Mouse (Mus musculus) megakaryocyte progenitor cell, adult 5-6 weeks (primary cell): ENCODE measurements around the gene Cldn34a. TPM values are rescaled to one million over a fixed set of nuclear protein-coding genes. Genes with fewer than 3 reads are reported as not detected.
"Not testable (repeated sequence)": the region's sequence is repeated elsewhere in the genome, so short reads cannot be mapped to it uniquely, and the experiment has no call there.

Source experiments
- ATAC-seq: replicated peaks from 2 replicates; pipeline ENCODE4 v1.8.0; 2016; ENCODE audit warnings: mild to moderate bottlenecking, moderate TSS enrichment, inconsistent platforms; ENCODE audit not compliant: poor library complexity
- total RNA-seq, 2 experiments: library from RNA; stranded (forward) in 1 of 2; stranded (reverse) in 1 of 2; fragments of 157-497, 149-512 nt in 1 of 2; fragments of 200-1000 nt in 1 of 2; gene quantifications; 2 replicates each; pipeline versions ENCODE4 v1.2.3 to v1.2.4; 2015 to 2017

Gene Cldn34a
- total RNA-seq (2015) (not detected in 2 replicates), total RNA-seq (2017) (not detected in 2 replicates)

DNA sequence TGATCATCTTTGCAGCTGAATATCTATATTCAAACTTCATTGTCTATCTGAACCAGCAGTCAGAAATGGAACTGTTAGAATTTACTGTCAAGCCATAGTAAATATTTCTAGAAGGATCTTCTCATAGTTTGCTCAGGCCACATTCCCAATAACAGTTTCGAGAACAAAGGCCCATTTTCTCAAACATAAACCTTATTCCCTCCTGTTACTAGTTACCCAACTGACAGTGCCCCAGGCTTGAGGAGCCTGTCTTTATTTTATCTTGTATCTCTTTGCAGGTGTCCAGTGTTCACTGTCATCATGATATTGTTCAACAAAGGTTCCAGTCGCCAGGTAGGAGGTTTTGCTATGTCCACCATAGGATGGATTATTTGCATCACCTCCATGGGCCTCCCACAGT lies at the start of gene Cldn34a:
Gene Cldn34a, plus strand, starts transcription at position 301 of the 400 bp plus-strand sequence.
- no peak for ATAC-seq

DNA sequence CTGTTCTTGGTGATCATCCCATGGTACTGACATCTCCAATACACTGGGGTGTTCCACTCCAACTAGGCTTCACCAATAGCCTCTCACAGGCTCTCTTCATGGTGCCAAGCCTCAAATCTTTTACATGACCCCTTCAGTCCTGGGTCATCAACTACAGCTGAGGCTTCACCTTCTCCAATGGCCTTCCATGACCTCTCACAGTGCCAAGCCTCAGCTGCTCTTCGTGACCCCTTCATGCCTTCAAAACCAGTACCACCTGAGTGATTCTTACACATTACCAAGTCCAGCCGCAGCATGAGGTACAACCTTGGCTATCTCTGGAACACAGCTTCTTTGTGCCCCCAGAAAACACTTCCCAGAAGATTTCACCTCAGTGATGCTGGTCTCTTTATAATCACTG lies 44.5 kb upstream of the Cldn34a start:
- not testable (repeated sequence) for ATAC-seq

DNA sequence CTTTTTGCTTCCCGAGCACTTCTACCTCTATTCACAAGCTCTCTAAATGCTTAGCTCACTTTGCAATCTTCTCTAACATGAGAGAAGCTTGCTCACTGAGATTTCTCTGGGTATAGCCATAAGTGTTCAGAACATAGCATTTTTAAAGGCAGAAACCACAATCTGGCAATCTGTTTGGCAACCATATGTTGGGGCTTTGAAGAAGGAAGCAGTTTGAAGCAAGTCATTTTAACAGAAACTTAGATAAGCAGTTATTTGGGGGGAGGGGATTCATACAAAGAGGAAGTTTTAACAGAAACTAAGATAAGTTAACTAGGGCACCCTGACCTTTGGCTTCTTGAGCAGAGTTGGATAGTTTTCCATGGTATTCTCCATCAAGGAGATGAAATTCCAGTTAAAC lies 17.4 kb upstream of the Cldn34a start:
- peak; percentile 76 for ATAC-seq

DNA sequence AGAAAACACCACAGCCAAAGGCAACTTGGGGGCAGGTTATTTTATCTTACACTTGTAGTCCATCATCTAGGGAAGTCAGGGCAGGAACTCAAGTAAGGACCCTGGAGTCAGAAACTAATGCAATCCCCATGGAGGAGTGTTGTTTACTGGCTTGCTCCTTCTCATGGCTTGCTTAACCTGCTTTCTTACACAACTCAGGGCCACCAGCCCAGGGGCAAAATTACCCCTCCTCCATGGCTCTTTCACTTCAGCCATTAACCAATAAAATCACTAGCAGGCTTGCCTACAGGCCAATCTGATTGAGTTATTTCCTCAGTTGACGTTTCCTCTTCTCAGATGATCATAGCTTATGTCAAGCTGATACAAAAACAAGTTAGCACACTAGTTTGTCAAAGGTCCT lies 15.0 kb upstream of the Cldn34a start:
- peak; percentile 61 for ATAC-seq

DNA sequence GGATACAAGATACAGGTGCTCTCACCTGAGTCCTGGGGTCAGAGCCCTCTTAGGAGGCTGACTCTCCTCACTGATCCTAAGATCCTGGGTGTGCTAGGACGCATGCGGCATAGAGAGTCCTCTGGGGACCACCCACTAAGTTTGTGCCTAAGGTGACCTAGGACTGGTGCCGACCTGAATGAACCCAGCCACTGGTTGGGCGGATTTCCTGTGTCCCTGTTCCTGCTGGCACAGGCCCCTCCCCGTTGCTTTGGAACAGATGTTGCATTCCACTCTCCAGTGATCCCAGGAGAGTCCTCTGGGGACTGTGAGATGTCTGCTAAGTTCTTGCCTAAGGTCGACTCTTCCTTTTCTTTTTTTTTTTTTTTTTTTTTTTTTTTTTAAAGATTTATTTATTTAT lies 5.7 kb upstream of the Cldn34a start:
- ATAC-seq, result no peak

Other genes with a start within 250 kb of the Cldn34a start
- 14.4 and 24.0 TPM in 2 replicates for gene Kantr, start 235.8 kb upstream of the Cldn34a start, total RNA-seq (2015)
- gene Kantr, start 235.8 kb upstream of the Cldn34a start, total RNA-seq (2017), result 6.2 and 6.4 TPM in 2 replicates
- gene Tspyl2, start 220.9 kb upstream of the Cldn34a start, total RNA-seq (2015), result 10.6 and 16.6 TPM in 2 replicates
- 20.2 and 29.4 TPM in 2 replicates for gene Tspyl2, start 220.9 kb upstream of the Cldn34a start, total RNA-seq (2017)
- gene Gpr173, start 194.6 kb upstream of the Cldn34a start, total RNA-seq (2015), result not detected in 2 replicates
- not detected in 2 replicates for gene Gpr173, start 194.6 kb upstream of the Cldn34a start, total RNA-seq (2017)
- 0.74 and 1.2 TPM in 2 replicates for gene Shroom2, start 206.1 kb downstream of the Cldn34a start, total RNA-seq (2015)
- 0.17 and 0.78 TPM in 2 replicates for gene Shroom2, start 206.1 kb downstream of the Cldn34a start, total RNA-seq (2017)
- gene Gpr143, start 218.6 kb downstream of the Cldn34a start, total RNA-seq (2015), result not detected in 2 replicates
- not detected in 2 replicates for gene Gpr143, start 218.6 kb downstream of the Cldn34a start, total RNA-seq (2017)